Mouse (Mus musculus) embryo, embryonic 11.5 days (tissue): ENCODE results near the gene Spata45.

Source experiments
- DNase-seq: peaks from one replicate; pipeline ENCODE4 v3.0.0-alpha.2; 2012; ENCODE audit warnings: low read depth, low spot score

Gene Spata45

DNA sequence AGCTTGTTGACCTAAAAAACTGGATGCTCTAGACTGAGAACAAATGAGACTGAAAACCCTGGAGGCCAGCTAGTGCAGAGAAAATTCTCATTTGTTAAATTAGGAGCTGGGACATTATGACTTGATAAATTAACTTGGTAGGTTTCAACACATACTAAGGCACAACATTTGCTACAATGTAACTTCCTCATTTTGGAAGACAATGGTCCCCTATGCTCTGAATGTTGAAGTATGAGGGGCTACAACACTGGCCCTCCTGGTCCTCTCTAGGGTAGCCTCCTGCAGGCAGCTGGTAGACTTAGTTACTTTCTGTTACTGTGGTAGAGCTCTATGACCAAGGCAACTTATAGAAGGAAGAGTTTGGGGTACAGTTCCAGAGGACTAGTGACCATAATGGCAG, 4.9 kb downstream of the Spata45 start:
- no peak for DNase-seq

DNA sequence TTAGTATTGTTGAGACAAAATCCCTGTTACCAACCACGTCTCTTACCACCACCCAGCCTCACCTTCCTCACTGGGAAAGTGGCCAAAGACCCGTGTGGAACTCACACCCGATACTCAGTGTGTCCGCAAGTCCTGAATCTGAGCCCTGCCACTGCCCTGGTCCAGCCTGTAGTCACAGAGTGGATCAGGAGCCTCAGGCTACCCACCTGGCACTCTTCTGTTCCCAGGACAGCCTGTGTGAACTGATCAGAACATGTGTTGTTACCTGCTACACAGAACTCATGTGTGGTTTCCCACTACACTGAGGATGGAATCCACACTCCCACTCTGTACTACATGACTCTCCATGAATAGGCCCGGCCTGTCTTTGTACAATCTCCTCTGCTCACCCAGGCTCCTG, 5.7 kb downstream of the Spata45 start:
- no peak for DNase-seq

- DNase-seq: no peak
Observed at GRCm38 (mm10) chr1:191042688-191043087, 6.2 kb downstream of the Spata45 start.

DNA sequence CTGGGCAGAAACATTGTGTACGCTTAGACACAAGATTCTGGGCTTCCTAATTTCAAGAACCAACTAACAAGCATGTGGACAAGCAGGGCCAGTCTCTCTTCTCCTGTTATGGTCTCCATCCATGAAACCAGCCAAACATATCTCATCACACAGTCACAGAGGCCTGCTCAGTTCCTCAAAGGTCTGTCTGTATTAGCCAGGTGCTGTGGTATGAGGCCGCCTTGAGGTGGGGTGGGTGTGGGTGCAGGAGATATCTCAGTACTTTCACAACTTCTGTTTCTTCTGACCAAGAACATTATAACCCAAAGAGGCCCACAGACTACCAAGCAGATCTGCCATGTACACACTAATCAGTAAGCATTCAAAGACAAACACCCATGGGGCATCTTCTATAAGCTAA, 8.8 kb downstream of the Spata45 start:
- DNase-seq: no peak

- no peak for DNase-seq
Observed at GRCm38 (mm10) chr1:191046231-191046824, 9.9 kb downstream of the Spata45 start.

- DNase-seq: no peak
Observed at GRCm38 (mm10) chr1:191053555-191053954, 17.1 kb downstream of the Spata45 start.

DNA sequence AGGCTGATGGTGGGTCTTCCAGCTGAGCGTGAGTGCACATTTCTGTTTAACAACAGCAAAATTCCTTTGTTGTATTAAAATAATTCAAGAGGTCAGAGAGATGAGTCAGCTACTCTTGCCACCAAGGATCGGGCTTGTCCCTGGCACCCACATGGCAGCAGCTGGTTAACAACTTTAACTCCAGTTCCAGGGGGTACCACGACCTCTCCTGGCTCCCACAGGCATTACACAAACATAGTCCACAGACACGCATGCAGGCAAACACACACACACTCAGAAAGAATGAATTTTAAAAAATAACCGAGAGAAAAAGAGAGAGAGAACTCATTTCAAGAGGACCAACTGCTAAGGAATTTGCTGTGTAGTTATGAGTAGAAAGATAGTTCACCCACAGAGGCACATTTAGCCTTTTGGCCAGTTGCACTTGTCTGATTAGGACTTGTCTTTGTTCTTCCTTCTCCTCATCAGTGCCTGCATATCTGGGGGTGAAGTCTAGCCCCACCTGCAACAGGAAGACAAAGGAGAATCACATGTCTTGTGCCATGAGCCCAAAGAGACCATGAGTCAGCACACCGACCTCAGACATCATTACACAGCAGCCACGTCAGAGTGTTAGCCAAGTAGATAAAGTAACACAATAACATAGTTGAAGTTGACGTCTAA, 18.6 kb downstream of the Spata45 start:
- DNase-seq: no peak

- DNase-seq: no peak
Observed at GRCm38 (mm10) chr1:191055533-191055873, 19.1 kb downstream of the Spata45 start.

- no peak for DNase-seq
Observed at GRCm38 (mm10) chr1:191057461-191057860, 21.0 kb downstream of the Spata45 start.

DNA sequence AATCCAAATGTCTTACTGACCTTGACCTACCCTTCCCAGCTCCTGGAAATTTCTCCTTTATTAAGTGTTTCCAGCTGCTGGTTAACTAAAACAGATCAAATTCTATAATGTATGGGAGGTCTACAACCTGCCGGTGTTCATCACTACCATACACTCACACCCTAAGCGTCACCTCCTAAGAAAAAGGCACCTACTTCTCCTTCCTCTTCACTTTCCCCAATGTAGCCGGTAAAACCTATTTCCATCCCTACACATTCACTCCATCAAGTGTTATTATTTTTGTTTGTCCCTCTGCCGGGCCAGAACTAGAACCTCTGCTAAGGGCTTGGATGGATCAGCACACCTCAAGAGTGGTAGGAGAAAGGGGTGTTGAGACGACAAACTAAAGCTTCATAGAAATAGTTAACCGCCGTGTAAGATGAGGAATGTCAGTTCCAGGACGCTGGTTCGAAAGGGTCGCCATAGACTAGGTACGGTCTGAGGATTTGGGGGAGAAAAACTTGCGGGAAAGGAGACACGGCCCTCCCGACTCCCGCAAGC, 25.9 kb downstream of the Spata45 start:
- no peak for DNase-seq

DNA sequence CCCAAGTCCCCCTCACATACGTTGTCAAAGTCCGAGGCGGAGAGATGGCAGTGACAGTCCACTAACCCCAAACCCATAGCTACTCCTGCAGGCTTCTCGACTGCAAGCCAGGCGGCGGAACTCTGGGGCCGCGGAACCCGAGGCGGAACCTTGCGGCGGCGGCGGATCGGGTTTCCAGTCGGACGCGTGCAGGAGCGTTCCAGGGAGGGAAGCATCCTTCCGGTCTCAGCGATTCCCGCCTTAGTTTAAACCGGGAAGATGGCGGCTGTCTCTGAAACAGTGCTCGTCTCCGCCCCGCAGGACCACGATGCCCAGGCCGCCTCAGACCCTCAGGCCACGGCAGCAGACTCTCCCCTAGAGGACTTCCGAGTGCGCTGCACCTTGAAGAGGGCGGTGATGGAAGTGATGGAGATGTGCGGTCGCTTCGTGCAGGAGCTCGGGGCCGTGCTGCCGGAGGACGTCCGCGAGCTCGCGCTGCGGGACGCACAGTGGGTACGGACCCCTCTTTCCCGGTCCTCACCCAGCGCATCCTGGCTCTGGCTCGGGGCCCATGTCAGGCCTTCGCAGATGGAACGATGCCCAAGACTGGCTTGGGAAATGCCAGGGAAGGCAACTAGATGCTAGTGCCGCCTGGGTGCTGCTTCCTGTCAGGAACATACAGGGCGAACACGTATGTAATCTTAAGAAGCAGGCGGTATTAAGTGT, 26.5 kb downstream of the Spata45 start, which contains the start of the genes Tatdn3 and Nsl1:
TSS of gene Tatdn3 (minus strand) at position 152 of the 705 bp plus-strand sequence.
TSS of gene Nsl1 (plus strand) at position 232 of the 705 bp plus-strand sequence.
- DNase-seq: peak; percentile 83

GRCm38 (mm10) chr1:191063700-191064099, 27.3 kb downstream of the Spata45 start:
- DNase-seq: no peak

GRCm38 (mm10) chr1:191064535-191064934, 28.1 kb downstream of the Spata45 start:
- no peak for DNase-seq

- DNase-seq: no peak
Observed at GRCm38 (mm10) chr1:191065188-191065587, 28.7 kb downstream of the Spata45 start.

GRCm38 (mm10) chr1:191068377-191068776, 31.9 kb downstream of the Spata45 start:
- DNase-seq: no peak

GRCm38 (mm10) chr1:191070259-191070658, 33.8 kb downstream of the Spata45 start:
- DNase-seq: no peak

- DNase-seq: no peak
Observed at GRCm38 (mm10) chr1:191071613-191072012, 35.2 kb downstream of the Spata45 start.

DNA sequence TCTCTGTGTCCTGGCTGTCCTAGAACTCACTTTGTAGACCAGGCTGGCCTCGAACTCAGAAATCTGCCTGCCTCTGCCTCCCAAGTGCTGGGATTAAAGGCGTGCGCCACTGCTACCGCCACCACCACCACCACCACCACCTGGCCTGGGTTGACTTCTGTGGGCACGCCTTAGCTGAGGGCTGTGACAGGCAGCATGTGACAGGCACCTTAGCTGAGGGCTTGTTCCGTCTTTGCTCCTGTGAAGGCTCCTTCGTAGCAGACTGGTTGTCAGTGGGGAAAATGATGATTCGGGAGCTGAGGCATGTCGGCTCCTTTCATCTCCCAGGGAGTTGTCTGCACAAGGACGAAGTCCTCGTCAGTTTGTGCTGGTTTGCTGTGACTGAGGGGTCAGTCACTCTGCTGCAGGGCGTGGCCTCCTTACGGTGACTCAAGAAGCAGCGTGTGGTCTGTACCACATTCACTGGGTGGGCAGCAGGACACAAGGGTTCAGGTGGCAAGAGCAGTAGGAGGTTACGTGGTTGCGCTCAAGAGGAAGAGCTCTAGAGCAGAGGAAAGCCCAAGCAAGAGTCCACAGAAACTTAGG, 36.0 kb downstream of the Spata45 start:
- DNase-seq: no peak

- no peak for DNase-seq
Observed at GRCm38 (mm10) chr1:191073001-191073400, 36.6 kb downstream of the Spata45 start.

DNA sequence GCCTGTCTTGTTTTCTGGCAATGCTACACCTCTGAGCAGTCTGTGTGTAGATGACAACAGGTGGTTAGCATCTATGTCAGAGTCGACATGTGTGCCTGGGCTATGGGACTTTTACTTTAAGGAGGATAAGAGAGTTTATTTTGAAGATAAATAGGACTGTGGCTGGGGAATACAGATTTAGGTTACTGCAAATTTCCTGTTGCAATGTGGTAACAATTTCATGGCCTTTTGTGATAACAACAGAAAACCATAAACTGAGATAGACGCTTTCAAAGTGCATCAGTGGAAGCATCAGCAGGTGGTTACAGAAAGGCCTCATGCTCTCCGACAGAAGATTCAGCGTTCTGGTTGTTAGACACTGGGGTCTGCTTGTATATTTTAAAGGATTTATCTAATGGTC, 37.0 kb downstream of the Spata45 start:
- no peak for DNase-seq

GRCm38 (mm10) chr1:191075199-191075883, 38.9 kb downstream of the Spata45 start:
- no peak for DNase-seq

- no peak for DNase-seq
Observed at GRCm38 (mm10) chr1:191083230-191083629, 46.8 kb downstream of the Spata45 start.
